Mouse (Mus musculus) right cerebral cortex, postnatal 36 days (tissue): ENCODE measurements at regions not wholly inside any gene's neighbourhood (a gene's known extent, or its start where the extent isn't known, plus 50 kb on each side); places are given as distances from the start of the nearest gene placed in this dataset.

Experiments used
- DNase-seq, 2 experiments: peaks; one replicate each; pipeline ENCODE4 v3.0.0; 2022; ENCODE audit warnings: low spot score in 2 of 2, mixed read lengths in 1 of 2

GRCm38 (mm10) chr2:178542032-178542431, 111.7 kb downstream of the Cdh26 start:
- DNase-seq = peak in 1 of 2 experiments; percentile 20

DNA sequence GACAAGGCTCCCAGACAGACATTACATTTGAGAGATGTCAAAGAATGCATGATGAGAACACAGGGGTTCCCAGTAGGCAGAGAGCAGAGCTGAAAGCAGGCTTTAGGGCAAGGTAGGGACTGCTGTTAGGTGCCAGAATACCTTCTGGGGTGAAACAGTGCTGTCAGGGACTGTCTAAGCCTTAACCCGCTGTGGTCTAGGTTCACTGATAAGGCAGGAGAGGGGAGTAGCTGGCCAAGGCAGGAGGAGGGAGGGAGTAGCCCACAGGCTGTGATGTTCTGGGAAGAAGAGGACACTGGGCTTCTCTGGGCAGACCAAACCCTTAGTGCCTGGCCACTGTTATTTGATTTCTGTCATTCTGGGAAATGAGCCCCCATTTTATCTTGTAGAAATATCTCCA, 114.1 kb downstream of the Cdh26 start:
- DNase-seq = no peak

DNA sequence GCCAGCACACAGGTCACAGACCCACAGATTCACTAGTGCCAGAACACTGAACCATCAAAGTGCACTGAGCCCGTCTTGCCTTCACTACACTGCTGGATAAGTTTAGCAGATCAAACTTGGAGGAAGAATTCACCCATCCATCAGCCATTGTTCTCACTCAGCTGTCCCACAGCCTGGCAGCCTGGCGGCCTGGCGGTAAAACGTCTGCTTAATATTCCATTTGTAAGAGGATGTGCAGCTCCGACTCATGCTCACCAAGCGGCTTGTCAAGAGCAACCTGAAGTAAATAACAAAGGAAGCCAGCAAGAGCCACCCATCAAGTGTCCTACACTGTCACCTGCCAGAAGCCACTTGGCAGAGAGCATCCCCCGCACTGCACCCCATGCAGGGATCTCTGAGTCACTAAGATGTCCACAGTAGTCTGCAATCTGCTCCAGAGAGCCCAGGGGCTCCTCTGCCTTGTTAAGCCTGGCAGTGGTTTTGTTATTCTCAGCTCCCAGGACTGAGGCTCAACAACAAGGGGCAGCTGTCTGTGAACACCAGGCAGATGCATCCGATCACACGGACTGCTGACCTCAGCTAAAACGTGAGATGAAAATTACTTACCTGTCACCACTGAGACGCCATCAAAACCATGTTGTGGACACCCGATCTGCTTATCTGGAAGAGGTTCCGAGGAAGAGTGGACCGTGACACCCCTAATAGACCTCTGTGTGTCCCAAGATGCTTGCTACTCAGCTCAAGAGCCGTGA, 115.4 kb downstream of the Cdh26 start:
- DNase-seq = no peak

DNA sequence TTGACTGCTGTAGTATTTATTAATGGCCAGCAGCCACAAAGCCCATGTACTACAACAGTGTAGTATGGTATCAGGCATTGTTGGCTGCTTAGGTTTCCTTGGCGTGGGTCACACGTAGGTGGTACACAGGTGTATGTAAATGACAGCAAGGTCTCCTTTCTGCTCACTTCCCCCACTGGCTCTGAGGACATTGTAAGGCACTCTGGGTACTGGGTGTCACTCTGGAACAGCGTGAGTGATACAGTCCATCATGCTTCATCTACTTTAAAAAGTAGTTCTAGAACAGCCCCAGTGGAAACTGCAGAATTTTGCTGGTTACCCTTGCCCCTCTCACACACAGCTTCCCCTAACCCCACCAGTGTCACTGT, 116.0 kb downstream of the Cdh26 start:
- no peak for DNase-seq

GRCm38 (mm10) chr2:178546888-178547287, 116.6 kb downstream of the Cdh26 start:
- no peak for DNase-seq

DNA sequence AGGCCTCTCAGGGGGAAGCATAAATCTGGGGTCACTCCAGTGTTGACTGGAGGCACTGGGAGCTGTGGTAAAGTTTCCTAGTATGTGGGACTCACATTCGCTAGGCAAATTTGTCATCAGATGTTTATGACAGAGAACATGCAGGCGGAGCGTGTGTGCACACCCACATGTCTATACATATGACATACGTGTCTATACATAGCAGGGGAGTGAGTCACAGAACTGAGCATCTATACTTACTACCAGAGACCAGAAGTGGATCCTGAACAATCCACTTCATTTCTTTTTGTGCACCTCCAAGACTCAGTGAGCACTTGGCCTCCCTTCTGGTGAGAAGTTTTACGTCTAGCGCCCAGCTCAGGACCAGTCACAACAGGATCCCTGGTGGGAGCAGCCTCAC, 118.6 kb downstream of the Cdh26 start:
- peak; percentile 18 to 45 for DNase-seq

DNA sequence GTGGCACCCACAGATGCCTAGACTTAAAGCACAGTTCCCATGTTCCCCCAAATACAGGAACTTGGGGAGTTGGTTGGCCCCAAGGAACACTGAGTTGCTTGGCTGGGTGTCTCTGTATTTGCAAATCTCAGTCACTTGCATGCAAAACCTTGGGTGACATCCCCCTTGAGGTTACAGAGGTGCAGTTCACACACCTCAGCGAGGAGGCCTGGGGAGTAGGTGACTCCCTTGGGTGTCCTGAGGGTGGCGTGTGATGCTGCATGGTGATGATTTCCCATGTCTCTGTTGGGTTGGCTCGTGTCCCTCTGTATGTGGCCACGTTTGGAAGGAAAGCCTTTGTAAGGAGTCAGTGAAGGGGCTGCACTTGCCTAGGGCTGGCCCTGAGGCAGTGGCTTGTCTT, 123.4 kb downstream of the Cdh26 start:
- DNase-seq = no peak

DNA sequence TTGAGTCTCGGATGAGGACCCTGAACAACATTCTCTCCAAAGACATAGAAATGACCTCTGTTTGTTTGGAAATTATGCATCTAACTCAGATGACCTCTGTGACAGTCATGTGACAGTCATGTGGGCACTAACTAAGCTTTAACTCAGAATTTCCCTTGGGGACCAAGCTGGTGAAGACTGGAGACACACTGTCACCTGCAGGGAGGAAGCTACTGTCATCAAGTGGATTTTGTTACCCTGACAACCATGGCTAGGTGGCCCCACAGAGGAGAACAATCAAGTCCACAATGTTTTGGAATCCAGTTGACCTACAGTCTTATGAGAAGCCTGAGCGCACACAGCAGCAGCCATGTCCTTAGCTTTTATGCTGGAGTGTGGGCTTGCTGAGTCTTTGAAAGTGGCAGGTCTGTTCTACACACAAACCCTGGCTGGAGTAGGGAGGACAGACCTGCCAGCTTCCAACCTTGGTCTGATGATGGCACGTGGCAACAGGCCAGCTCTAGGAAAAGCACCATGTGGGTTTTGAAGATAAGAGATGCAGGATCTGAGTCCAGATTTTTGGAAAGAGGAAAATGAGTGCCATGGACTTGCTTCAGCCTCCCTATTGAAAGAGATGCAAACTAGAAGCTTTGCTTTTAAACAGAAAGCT, 125.5 kb downstream of the Cdh26 start:
- DNase-seq = no peak

DNA sequence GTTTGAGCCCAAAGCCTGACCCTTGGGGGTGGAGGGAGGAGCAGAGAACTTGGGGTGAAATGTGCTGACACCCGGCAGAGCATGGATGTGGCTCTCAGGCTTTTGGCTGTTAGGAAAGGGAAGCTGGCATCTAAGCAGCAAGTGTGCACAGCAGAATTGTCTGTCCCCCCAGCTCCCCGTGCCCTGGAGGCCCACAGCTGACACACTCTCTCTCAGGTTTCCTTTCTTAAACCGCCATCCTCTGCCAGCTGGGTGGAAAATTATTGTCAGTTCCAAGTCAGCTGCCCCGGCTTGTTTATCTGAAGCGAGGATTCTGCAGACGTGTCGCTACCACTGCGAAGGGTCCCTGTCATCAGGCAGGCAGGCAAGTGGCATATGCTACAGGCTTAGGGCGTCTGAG, 127.6 kb downstream of the Cdh26 start:
- DNase-seq = no peak

DNA sequence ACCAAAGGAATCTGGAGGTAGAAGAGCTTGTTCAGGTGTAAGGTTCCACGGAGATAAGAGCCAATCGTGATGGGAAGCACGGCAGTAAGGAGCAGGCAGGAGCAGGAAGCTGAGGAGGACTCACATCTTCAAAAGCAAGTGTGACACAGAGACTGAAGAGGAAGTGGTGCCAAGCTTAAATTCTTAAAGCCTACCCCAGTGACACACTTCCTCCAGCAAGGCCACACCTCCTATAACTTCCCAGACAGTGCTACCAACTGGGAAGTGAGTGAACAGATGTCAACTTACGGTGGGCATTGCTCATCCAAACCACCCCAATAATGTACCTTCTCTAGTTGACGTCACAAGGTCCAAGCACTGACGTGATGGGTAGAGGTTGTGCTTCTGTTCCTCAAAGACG, 133.0 kb downstream of the Cdh26 start:
- DNase-seq = no peak

GRCm38 (mm10) chr2:178565368-178565818, 135.1 kb downstream of the Cdh26 start:
- DNase-seq = peak; percentile 74 to 90

- DNase-seq = no peak
Measured at GRCm38 (mm10) chr2:178567493-178567892, 137.2 kb downstream of the Cdh26 start.

DNA sequence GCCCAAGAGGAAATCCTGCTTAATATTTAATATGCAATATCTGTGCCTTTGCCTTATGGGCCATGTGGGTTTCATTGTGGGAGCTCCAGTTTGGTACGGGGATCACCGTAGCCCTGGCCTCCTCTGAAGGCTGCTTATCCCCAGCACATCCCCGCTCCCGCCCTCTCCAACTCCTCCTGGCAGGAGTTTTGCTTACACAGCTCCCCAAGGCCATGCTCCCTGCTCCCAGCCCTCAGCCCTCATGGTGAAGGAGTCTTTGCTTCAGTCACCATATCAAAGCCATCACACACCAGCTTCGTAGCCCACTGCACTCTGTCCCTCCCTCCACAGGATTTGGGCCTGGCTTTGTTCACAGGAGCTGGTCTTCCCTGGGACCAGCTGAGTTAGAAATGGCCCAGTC, 142.0 kb downstream of the Cdh26 start:
- DNase-seq = no peak

GRCm38 (mm10) chr2:178574859-178575258, 144.5 kb downstream of the Cdh26 start:
- peak; percentile 42 to 48 for DNase-seq

GRCm38 (mm10) chr2:178575403-178575802, 145.1 kb downstream of the Cdh26 start:
- DNase-seq = no peak

- DNase-seq = no peak
Measured at GRCm38 (mm10) chr2:178576067-178576466, 145.7 kb downstream of the Cdh26 start.

GRCm38 (mm10) chr2:178579571-178579970, 149.2 kb downstream of the Cdh26 start:
- DNase-seq = no peak

DNA sequence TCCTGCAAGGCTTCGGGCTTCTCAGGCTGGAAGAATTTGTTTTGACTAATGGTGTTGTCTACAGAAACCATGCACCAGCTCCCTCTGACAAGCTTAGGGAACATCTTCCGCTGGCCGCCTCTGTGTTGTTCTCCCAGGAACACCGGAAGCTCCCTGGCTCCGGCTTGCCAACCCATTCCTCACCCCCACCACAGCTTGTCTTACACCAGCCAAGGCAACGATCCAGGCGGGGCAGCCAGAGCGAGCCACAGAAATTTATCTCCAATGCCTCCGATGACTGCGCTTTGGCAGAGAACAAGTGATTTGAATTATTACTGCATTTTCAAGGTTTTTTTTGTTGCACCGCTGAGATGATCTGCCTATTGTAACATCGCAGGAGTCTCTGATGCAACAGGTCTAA, 151.0 kb downstream of the Cdh26 start:
- no peak for DNase-seq

DNA sequence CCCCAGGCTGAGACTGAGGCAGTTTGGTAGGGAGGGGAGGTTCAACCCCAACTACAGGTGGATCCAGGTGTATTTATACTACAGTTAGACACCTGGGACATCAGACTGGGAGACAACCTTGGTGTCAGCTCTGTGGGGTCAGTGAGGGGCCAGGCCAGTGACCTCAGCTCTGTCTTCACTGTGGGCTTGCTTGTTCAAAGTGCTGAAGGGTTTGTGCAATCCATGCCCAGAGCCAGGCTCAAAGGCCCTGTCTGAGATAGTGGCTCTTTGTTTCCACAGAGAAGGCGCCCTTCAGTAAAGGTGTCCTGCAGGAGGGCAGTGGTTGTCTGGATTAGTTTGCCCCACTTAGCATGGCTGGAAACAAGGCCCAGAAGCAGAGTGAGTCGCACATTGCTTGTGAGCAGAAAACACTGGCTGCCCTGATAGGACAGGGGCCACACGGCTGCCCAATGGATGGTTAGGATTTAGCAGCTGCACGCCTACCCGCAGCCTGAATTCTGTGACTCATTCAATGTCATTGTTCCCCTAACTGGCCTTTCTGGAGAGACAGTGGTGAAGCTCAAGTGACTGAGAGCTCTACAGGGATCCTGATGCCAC, 154.7 kb downstream of the Cdh26 start:
- DNase-seq = no peak

GRCm38 (mm10) chr2:178587134-178587636, 156.9 kb downstream of the Cdh26 start:
- no peak for DNase-seq

DNA sequence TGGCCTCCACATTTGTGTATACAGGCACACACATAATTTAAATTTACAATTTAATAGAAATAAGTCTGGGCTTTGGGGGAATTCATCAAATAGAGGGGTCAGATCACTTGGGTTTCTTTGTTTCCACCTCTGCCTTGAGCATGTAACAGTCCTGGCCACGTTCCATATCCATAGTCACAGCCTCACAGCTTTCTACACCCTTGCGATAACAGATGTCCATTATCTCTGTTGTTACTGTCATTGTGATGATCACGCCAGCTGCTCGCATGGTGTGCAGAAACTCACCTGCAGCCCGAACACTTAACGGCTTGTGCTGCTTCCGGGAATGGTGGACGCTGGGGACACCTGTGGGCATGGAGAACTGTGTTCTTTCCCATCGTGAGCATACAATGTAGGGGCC, 163.4 kb downstream of the Cdh26 start:
- no peak for DNase-seq

- DNase-seq = no peak
Measured at GRCm38 (mm10) chr2:178594177-178594576, 163.8 kb downstream of the Cdh26 start.
